Mouse (Mus musculus) kidney, adult 10 weeks (tissue): ENCODE data around the gene Olfr481. TPM values are rescaled to one million over a fixed set of nuclear protein-coding genes. Genes with fewer than 3 reads are reported as not detected.

Experiments
- polyA plus RNA-seq: library from polyadenylated mRNA; stranded (reverse); fragments of 350-450 nt; fragmentation: Illumina TruSeq; extraction: RNeasy Lipid Tissue Mini Kit (QIAGEN cat#74804); gene quantifications from one replicate; pipeline ENCODE4 v1.2.3, GENCODE M21; 2014; ENCODE audit warnings: low read depth, low replicate concordance

Olfr481 gene
- polyA plus RNA-seq, result not detected

GRCm38 (mm10) chr7:108079555-108079954, at the start of gene Olfr481:
TSS of gene Olfr481 (plus strand) at chr7:108079855.

GRCm38 (mm10) chr7:108033889-108034288, 45.8 kb upstream of the Olfr481 start, which contains the start of gene Olfr478:
TSS of gene Olfr478 (minus strand) at chr7:108033989.

GRCm38 (mm10) chr7:108050393-108050792, 29.3 kb upstream of the Olfr481 start, which contains the start of gene Olfr479:
TSS of gene Olfr479 (plus strand) at chr7:108050693.

GRCm38 (mm10) chr7:108067246-108067645, 12.4 kb upstream of the Olfr481 start, which contains the start of gene Olfr480:
TSS of gene Olfr480 (minus strand) at chr7:108067346.

GRCm38 (mm10) chr7:108097486-108097885, 17.8 kb downstream of the Olfr481 start, which contains the start of gene Olfr482:
TSS of gene Olfr482 (minus strand) at chr7:108097586.

GRCm38 (mm10) chr7:108100549-108100948, 20.9 kb downstream of the Olfr481 start, which contains the start of gene Olfr483:
TSS of gene Olfr483 (plus strand) at chr7:108100849.

GRCm38 (mm10) chr7:108127349-108127748, 47.7 kb downstream of the Olfr481 start, which contains the start of gene Olfr484:
TSS of gene Olfr484 (minus strand) at chr7:108127449.

Other genes with a start within 250 kb of the Olfr481 start
- gene Olfr470, start 232.4 kb upstream of the Olfr481 start, polyA plus RNA-seq, result not detected
- not detected for gene Olfr472, start 182.0 kb upstream of the Olfr481 start, polyA plus RNA-seq
- not detected for gene Olfr473, start 149.4 kb upstream of the Olfr481 start, polyA plus RNA-seq
- not detected for gene Olfr474, start 125.2 kb upstream of the Olfr481 start, polyA plus RNA-seq
- gene Olfr476, start 115.1 kb upstream of the Olfr481 start, polyA plus RNA-seq, result not detected
- gene Olfr477, start 93.2 kb upstream of the Olfr481 start, polyA plus RNA-seq, result not detected
- not detected for gene Olfr478, start 45.9 kb upstream of the Olfr481 start, polyA plus RNA-seq
- not detected for gene Olfr479, start 29.2 kb upstream of the Olfr481 start, polyA plus RNA-seq
- not detected for gene Olfr480, start 12.5 kb upstream of the Olfr481 start, polyA plus RNA-seq
- gene Olfr482, start 17.7 kb downstream of the Olfr481 start, polyA plus RNA-seq, result not detected
- not detected for gene Olfr483, start 21.0 kb downstream of the Olfr481 start, polyA plus RNA-seq
- not detected for gene Olfr484, start 47.6 kb downstream of the Olfr481 start, polyA plus RNA-seq
- gene Olfr485, start 80.0 kb downstream of the Olfr481 start, polyA plus RNA-seq, result not detected
- gene Olfr486, start 92.9 kb downstream of the Olfr481 start, polyA plus RNA-seq, result not detected
- not detected for gene Olfr487, start 134.8 kb downstream of the Olfr481 start, polyA plus RNA-seq
- not detected for gene Olfr488, start 178.5 kb downstream of the Olfr481 start, polyA plus RNA-seq
- gene Olfr490, start 209.1 kb downstream of the Olfr481 start, polyA plus RNA-seq, result not detected
- not detected for gene Olfr491, start 233.6 kb downstream of the Olfr481 start, polyA plus RNA-seq
- gene Olfr492, start 243.8 kb downstream of the Olfr481 start, polyA plus RNA-seq, result not detected